Mouse (Mus musculus): ENCODE data around the gene Fam171a2. TPM values are rescaled to one million over a fixed set of nuclear protein-coding genes. Genes with fewer than 3 reads are reported as not detected.

Fam171a2 gene
- polyA plus RNA-seq, 1 experiment from 2014 or later: 7.4 TPM

- Histone ChIP-seq H3K4me3 (ENCODE audit: low read depth, low read length) (peak overlapping the region; percentile 60), H3K27ac (ENCODE audit: low read depth) (peak overlapping the region; percentile 83), H3K4me1 (ENCODE audit: insufficient read depth) (0 out of 2 replicates have a peak, but pooled peaks cover 2% of the 10 kb centered on the region), H3K9me3 (ENCODE audit: low read depth, low read length) (no peaks in the 10 kb centered on the region), H3K4me2 (peak overlapping the region; percentile 92), H3K9ac (peak overlapping the region; percentile 58), H3K27me3 (ENCODE audit: insufficient read depth, low read length) (no peaks in the 10 kb centered on the region), H3K36me3 (ENCODE audit: insufficient read depth) (peaks cover 24% of the 10 kb centered on the region)
- peak; percentile 93 for DNase-seq
- peak; percentile 84 for TF ChIP-seq CTCF (IDR thresholded peaks at IDR 0.05; ENCODE audit: low read depth)
- WGBS: 0% methylated on average over 7 of the region's 7 CpGs
- ATAC-seq (ENCODE audit: insufficient read depth): peak; percentile 40; the same call in 1 of the 2 replicates
Measured at GRCm38 (mm10) chr11:102431018-102431645, 16.4 kb downstream of the Fam171a2 start.

DNA sequence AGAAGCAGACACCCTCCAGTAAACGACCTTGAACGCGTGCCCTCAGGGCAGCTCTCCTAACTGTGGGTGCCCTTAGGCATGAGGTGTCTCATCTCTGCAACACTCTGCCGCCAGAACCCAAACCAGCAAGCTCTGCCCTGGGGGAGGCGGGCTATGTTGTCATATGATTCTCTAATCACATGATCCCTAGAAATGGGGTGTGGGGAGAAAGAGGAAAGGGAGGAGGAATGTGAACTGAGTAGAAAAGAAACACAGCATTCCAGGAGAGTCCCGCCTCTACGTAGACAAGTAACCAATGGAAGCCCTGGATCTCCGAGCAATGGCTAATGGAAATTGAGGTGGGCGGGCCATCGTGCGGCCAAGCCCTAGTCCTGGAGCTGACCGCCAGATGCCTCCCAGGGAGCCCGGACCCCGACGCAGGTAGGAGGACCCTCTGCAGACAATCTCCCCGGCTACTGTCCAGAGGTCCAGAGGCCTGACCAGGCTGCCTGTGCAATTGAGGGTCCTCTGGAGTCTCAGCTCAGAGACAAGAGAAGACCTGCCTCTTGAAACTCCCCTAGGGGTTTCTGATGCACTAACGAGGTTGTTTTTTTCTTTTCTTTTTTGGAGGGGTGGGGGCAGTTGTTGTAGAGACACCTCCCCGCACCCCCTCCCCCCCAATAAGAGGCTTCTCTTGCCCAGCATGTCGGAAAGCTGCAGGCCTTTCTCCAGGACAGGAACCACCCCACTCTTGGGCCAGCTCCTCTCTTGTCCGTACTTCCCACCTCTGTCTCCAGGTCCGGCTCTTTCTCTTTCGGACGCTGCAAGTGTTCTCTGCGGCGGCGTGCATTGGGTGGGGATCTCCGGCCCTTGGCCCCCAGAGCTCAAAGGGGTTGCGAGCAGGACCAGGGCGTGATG, 17.1 kb downstream of the Fam171a2 start, which contains the start of gene Grn:
Grn (plus strand) TSS at position 195 of the 897 bp plus-strand sequence.
- no peak for TF ChIP-seq CTCF (IDR thresholded peaks at IDR 0.05; ENCODE audit: low read depth)
- Histone ChIP-seq H3K9ac (peak within 1 kb of the TSS; percentile 58), H3K27me3 (ENCODE audit: insufficient read depth, low read length) (no peaks in the 10 kb centered on the region), H3K4me1 (ENCODE audit: insufficient read depth) (0 out of 2 replicates have a peak, but pooled peaks cover 2% of the 10 kb centered on the region), H3K9me3 (ENCODE audit: low read depth, low read length) (no peaks in the 10 kb centered on the region), H3K4me2 (peak within 1 kb of the TSS; percentile 92), H3K27ac (ENCODE audit: low read depth) (peak within 1 kb of the TSS; percentile 83), H3K4me3 (ENCODE audit: low read depth, low read length) (peak within 1 kb of the TSS; percentile 60), H3K36me3 (ENCODE audit: insufficient read depth) (peaks cover 16% of the 10 kb centered on the region)
- peak; percentile 95 for ATAC-seq (ENCODE audit: insufficient read depth)
- peak; percentile 97 for DNase-seq
- 0% methylated on average over 29 of the region's 29 CpGs for WGBS

GRCm38 (mm10) chr11:102429551-102429950, 17.9 kb downstream of the Fam171a2 start:
- DNase-seq: no peak
- Histone ChIP-seq H3K36me3 (ENCODE audit: insufficient read depth) (peaks cover 8% of the 10 kb centered on the region), H3K4me2 (peak overlapping the region; percentile 92), H3K27me3 (ENCODE audit: insufficient read depth, low read length) (no peaks in the 10 kb centered on the region), H3K9ac (peak overlapping the region; percentile 54), H3K27ac (ENCODE audit: low read depth) (no peak overlapping the region), H3K9me3 (ENCODE audit: low read depth, low read length) (no peaks in the 10 kb centered on the region), H3K4me3 (ENCODE audit: low read depth, low read length) (peak overlapping the region; percentile 60), H3K4me1 (ENCODE audit: insufficient read depth) (0 out of 2 replicates have a peak, but pooled peaks cover 2% of the 10 kb centered on the region)
- no peak for TF ChIP-seq CTCF (IDR thresholded peaks at IDR 0.05; ENCODE audit: low read depth)
- 36% methylated on average over 3 of the region's 3 CpGs for whole genome bisulfite sequencing
- no peak for ATAC-seq (ENCODE audit: insufficient read depth)

- Histone ChIP-seq H3K27ac (ENCODE audit: low read depth) (no peak overlapping the region), H3K9ac (0 out of 2 replicates have a peak overlapping the region, but pooled peaks have one; percentile 54), H3K9me3 (ENCODE audit: low read depth, low read length) (no peaks in the 10 kb centered on the region), H3K4me1 (ENCODE audit: insufficient read depth) (0 out of 2 replicates have a peak, but pooled peaks cover 2% of the 10 kb centered on the region), H3K4me3 (ENCODE audit: low read depth, low read length) (peak overlapping the region; percentile 60; the same call in 1 of the 2 replicates), H3K4me2 (peak overlapping the region; percentile 92; the same call in 1 of the 2 replicates), H3K36me3 (ENCODE audit: insufficient read depth) (peaks cover 7% of the 10 kb centered on the region; the same call in 1 of the 2 replicates), H3K27me3 (ENCODE audit: insufficient read depth, low read length) (no peaks in the 10 kb centered on the region)
- WGBS: 61% methylated on average over 8 of the region's 8 CpGs
- DNase-seq: no peak
- no peak for ATAC-seq (ENCODE audit: insufficient read depth)
- TF ChIP-seq CTCF (IDR thresholded peaks at IDR 0.05; ENCODE audit: low read depth): no peak
Measured at GRCm38 (mm10) chr11:102428981-102429540, 18.4 kb downstream of the Fam171a2 start.

- no peaks in the 10 kb centered on the region for H3K36me3 ChIP-seq (ENCODE audit: insufficient read depth)
- ATAC-seq (ENCODE audit: insufficient read depth) (no peak), DNase-seq (no peak)
- no peaks in the 10 kb centered on the region for H3K4me1 ChIP-seq (ENCODE audit: insufficient read depth)
- no peaks in the 10 kb centered on the region for H3K27me3 ChIP-seq (ENCODE audit: insufficient read depth, low read length)
- H3K4me3 ChIP-seq (ENCODE audit: low read depth, low read length): no peak overlapping the region
- no peak overlapping the region for H3K4me2 ChIP-seq
- H3K27ac ChIP-seq (ENCODE audit: low read depth): no peak overlapping the region
- TF ChIP-seq CTCF (IDR thresholded peaks at IDR 0.05; ENCODE audit: low read depth): no peak
- H3K9me3 ChIP-seq (ENCODE audit: low read depth, low read length): no peaks in the 10 kb centered on the region
- 71% methylated on average over 8 of the region's 8 CpGs for WGBS
- no peak overlapping the region for H3K9ac ChIP-seq
Measured at GRCm38 (mm10) chr11:102425555-102426316, 21.7 kb downstream of the Fam171a2 start.

GRCm38 (mm10) chr11:102424666-102425065, 22.8 kb downstream of the Fam171a2 start:
- DNase-seq (no peak), ATAC-seq (ENCODE audit: insufficient read depth) (no peak)
- no peaks in the 10 kb centered on the region for H3K9me3 ChIP-seq (ENCODE audit: low read depth, low read length)
- no peak for TF ChIP-seq CTCF (IDR thresholded peaks at IDR 0.05; ENCODE audit: low read depth)
- H3K4me2 ChIP-seq: no peak overlapping the region
- no peak overlapping the region for H3K9ac ChIP-seq
- no peak overlapping the region for H3K27ac ChIP-seq (ENCODE audit: low read depth)
- no peaks in the 10 kb centered on the region for H3K4me1 ChIP-seq (ENCODE audit: insufficient read depth)
- no peaks in the 10 kb centered on the region for H3K36me3 ChIP-seq (ENCODE audit: insufficient read depth)
- no peak overlapping the region for H3K4me3 ChIP-seq (ENCODE audit: low read depth, low read length)
- no peaks in the 10 kb centered on the region for H3K27me3 ChIP-seq (ENCODE audit: insufficient read depth, low read length)
- 71% methylated on average over 6 of the region's 6 CpGs for WGBS
